Mouse (Mus musculus): ENCODE measurements around the gene Stk11. TPM values are rescaled to one million over a fixed set of nuclear protein-coding genes. Genes with fewer than 3 reads are reported as not detected.

The Stk11 gene
- polyA plus RNA-seq, 1 experiment from 2014 or later: 27.1 TPM

- Histone ChIP-seq H3K9ac (ENCODE audit: low read length) (peak overlapping the region; percentile 92), H3K4me2 (ENCODE audit: low read depth, severe bottlenecking) (peak overlapping the region; percentile 89), H3K27ac (replicated peaks; ENCODE audit: low read depth, low read length) (peak overlapping the region; percentile 64), H3K4me1 (ENCODE audit: control insufficient read depth, insufficient read depth, low read length) (peaks cover 14% of the 10 kb centered on the region), H3K36me3 (ENCODE audit: control insufficient read depth, insufficient read depth, low read length) (peaks cover 11% of the 10 kb centered on the region), H3K4me3 (ENCODE audit: low read depth, low read length) (peak overlapping the region; percentile 85), H3K9me3 (ENCODE audit: control insufficient read depth, low read length) (no peaks in the 10 kb centered on the region), H3K27me3 (ENCODE audit: control insufficient read depth, insufficient read depth, low read length) (no peaks in the 10 kb centered on the region)
- no peak for ATAC-seq (ENCODE audit: insufficient number of reproducible peaks, low FRiP score, low TSS enrichment, low read depth)
- DNase-seq (ENCODE audit: low spot score): no peak
- under 1% methylated on average over 63 of the region's 63 CpGs for WGBS
Observed at GRCm38 (mm10) chr10:80115944-80116335, 337 bp downstream of the Stk11 start.

- peaks cover 11% of the 10 kb centered on the region for H3K36me3 ChIP-seq (ENCODE audit: control insufficient read depth, insufficient read depth, low read length)
- ATAC-seq (ENCODE audit: insufficient number of reproducible peaks, low FRiP score, low TSS enrichment, low read depth) (no peak), DNase-seq (ENCODE audit: low spot score) (peak; percentile 50)
- H3K4me3 ChIP-seq (ENCODE audit: low read depth, low read length): peak overlapping the region; percentile 85
- peak overlapping the region; percentile 92 for H3K9ac ChIP-seq (ENCODE audit: low read length)
- under 1% methylated on average over 27 of the region's 27 CpGs for WGBS
- no peaks in the 10 kb centered on the region for H3K9me3 ChIP-seq (ENCODE audit: control insufficient read depth, low read length)
- H3K27ac ChIP-seq (replicated peaks; ENCODE audit: low read depth, low read length): no peak overlapping the region; the same call in 1 of the 2 replicates
- peak overlapping the region; percentile 89 for H3K4me2 ChIP-seq (ENCODE audit: low read depth, severe bottlenecking)
- H3K4me1 ChIP-seq (ENCODE audit: control insufficient read depth, insufficient read depth, low read length): peaks cover 14% of the 10 kb centered on the region
- no peaks in the 10 kb centered on the region for H3K27me3 ChIP-seq (ENCODE audit: control insufficient read depth, insufficient read depth, low read length)
Observed at GRCm38 (mm10) chr10:80116563-80116926, 942 bp downstream of the Stk11 start.

- H3K9me3 ChIP-seq (ENCODE audit: control insufficient read depth, low read length): no peaks in the 10 kb centered on the region
- 3% methylated on average over 30 of the region's 30 CpGs for WGBS
- ATAC-seq (ENCODE audit: insufficient number of reproducible peaks, low FRiP score, low TSS enrichment, low read depth) (no peak), DNase-seq (ENCODE audit: low spot score) (peak; percentile 38)
- H3K36me3 ChIP-seq (ENCODE audit: control insufficient read depth, insufficient read depth, low read length): peaks cover 17% of the 10 kb centered on the region
- H3K4me2 ChIP-seq (ENCODE audit: low read depth, severe bottlenecking): peak overlapping the region; percentile 89
- peaks cover 14% of the 10 kb centered on the region for H3K4me1 ChIP-seq (ENCODE audit: control insufficient read depth, insufficient read depth, low read length)
- H3K27ac ChIP-seq (replicated peaks; ENCODE audit: low read depth, low read length): no peak overlapping the region; the same call in 1 of the 2 replicates
- no peaks in the 10 kb centered on the region for H3K27me3 ChIP-seq (ENCODE audit: control insufficient read depth, insufficient read depth, low read length)
- H3K4me3 ChIP-seq (ENCODE audit: low read depth, low read length): peak overlapping the region; percentile 85
- peak overlapping the region; percentile 92 for H3K9ac ChIP-seq (ENCODE audit: low read length)
Observed at GRCm38 (mm10) chr10:80116927-80117691, 1.5 kb downstream of the Stk11 start.

- Histone ChIP-seq H3K27ac (replicated peaks; ENCODE audit: low read depth, low read length) (no peak overlapping the region), H3K27me3 (ENCODE audit: control insufficient read depth, insufficient read depth, low read length) (no peaks in the 10 kb centered on the region), H3K4me2 (ENCODE audit: low read depth, severe bottlenecking) (peak overlapping the region; percentile 89), H3K9me3 (ENCODE audit: control insufficient read depth, low read length) (no peaks in the 10 kb centered on the region), H3K4me1 (ENCODE audit: control insufficient read depth, insufficient read depth, low read length) (peaks cover 14% of the 10 kb centered on the region), H3K4me3 (ENCODE audit: low read depth, low read length) (peak overlapping the region; percentile 85), H3K9ac (ENCODE audit: low read length) (peak overlapping the region; percentile 92), H3K36me3 (ENCODE audit: control insufficient read depth, insufficient read depth, low read length) (peaks cover 17% of the 10 kb centered on the region)
- 55% methylated on average over 1 of the region's 1 CpGs for WGBS
- no peak for DNase-seq (ENCODE audit: low spot score)
- ATAC-seq (ENCODE audit: insufficient number of reproducible peaks, low FRiP score, low TSS enrichment, low read depth): no peak
Observed at GRCm38 (mm10) chr10:80117736-80118135, 2.1 kb downstream of the Stk11 start.

- Histone ChIP-seq H3K9me3 (ENCODE audit: control insufficient read depth, low read length) (no peaks in the 10 kb centered on the region), H3K9ac (ENCODE audit: low read length) (no peak overlapping the region; the same call in 1 of the 2 replicates), H3K27ac (replicated peaks; ENCODE audit: low read depth, low read length) (no peak overlapping the region), H3K36me3 (ENCODE audit: control insufficient read depth, insufficient read depth, low read length) (peaks cover 18% of the 10 kb centered on the region), H3K4me3 (ENCODE audit: low read depth, low read length) (no peak overlapping the region; the same call in 1 of the 2 replicates), H3K27me3 (ENCODE audit: control insufficient read depth, insufficient read depth, low read length) (no peaks in the 10 kb centered on the region), H3K4me2 (ENCODE audit: low read depth, severe bottlenecking) (peak overlapping the region; percentile 89), H3K4me1 (ENCODE audit: control insufficient read depth, insufficient read depth, low read length) (peaks cover 14% of the 10 kb centered on the region)
- WGBS: 86% methylated on average over 6 of the region's 6 CpGs
- ATAC-seq (ENCODE audit: insufficient number of reproducible peaks, low FRiP score, low TSS enrichment, low read depth) (no peak), DNase-seq (ENCODE audit: low spot score) (no peak)
Observed at GRCm38 (mm10) chr10:80118552-80118951, 2.9 kb downstream of the Stk11 start.

- Histone ChIP-seq H3K4me2 (ENCODE audit: low read depth, severe bottlenecking) (no peak overlapping the region), H3K9me3 (ENCODE audit: control insufficient read depth, low read length) (no peaks in the 10 kb centered on the region), H3K4me1 (ENCODE audit: control insufficient read depth, insufficient read depth, low read length) (peaks cover 14% of the 10 kb centered on the region), H3K27ac (replicated peaks; ENCODE audit: low read depth, low read length) (no peak overlapping the region), H3K36me3 (ENCODE audit: control insufficient read depth, insufficient read depth, low read length) (peaks cover 22% of the 10 kb centered on the region), H3K27me3 (ENCODE audit: control insufficient read depth, insufficient read depth, low read length) (no peaks in the 10 kb centered on the region), H3K4me3 (ENCODE audit: low read depth, low read length) (no peak overlapping the region), H3K9ac (ENCODE audit: low read length) (no peak overlapping the region)
- 91% methylated on average over 2 of the region's 2 CpGs for WGBS
- ATAC-seq (ENCODE audit: insufficient number of reproducible peaks, low FRiP score, low TSS enrichment, low read depth) (no peak), DNase-seq (ENCODE audit: low spot score) (no peak)
Observed at GRCm38 (mm10) chr10:80120146-80120545, 4.5 kb downstream of the Stk11 start.

- Histone ChIP-seq H3K27me3 (ENCODE audit: control insufficient read depth, insufficient read depth, low read length) (no peaks in the 10 kb centered on the region), H3K9ac (ENCODE audit: low read length) (no peak overlapping the region), H3K27ac (replicated peaks; ENCODE audit: low read depth, low read length) (no peak overlapping the region), H3K4me1 (ENCODE audit: control insufficient read depth, insufficient read depth, low read length) (peaks cover 14% of the 10 kb centered on the region), H3K4me3 (ENCODE audit: low read depth, low read length) (no peak overlapping the region), H3K36me3 (ENCODE audit: control insufficient read depth, insufficient read depth, low read length) (peaks cover 35% of the 10 kb centered on the region), H3K9me3 (ENCODE audit: control insufficient read depth, low read length) (no peaks in the 10 kb centered on the region), H3K4me2 (ENCODE audit: low read depth, severe bottlenecking) (no peak overlapping the region)
- ATAC-seq (ENCODE audit: insufficient number of reproducible peaks, low FRiP score, low TSS enrichment, low read depth) (no peak), DNase-seq (ENCODE audit: low spot score) (no peak)
- 94% methylated on average over 2 of the region's 2 CpGs for WGBS
Observed at GRCm38 (mm10) chr10:80121639-80122038, 6.0 kb downstream of the Stk11 start.

- no peak overlapping the region for H3K27ac ChIP-seq (replicated peaks; ENCODE audit: low read depth, low read length)
- no peak overlapping the region for H3K9ac ChIP-seq (ENCODE audit: low read length)
- WGBS: 88% methylated on average over 9 of the region's 9 CpGs
- H3K36me3 ChIP-seq (ENCODE audit: control insufficient read depth, insufficient read depth, low read length): peaks cover 48% of the 10 kb centered on the region
- no peak overlapping the region for H3K4me3 ChIP-seq (ENCODE audit: low read depth, low read length)
- H3K27me3 ChIP-seq (ENCODE audit: control insufficient read depth, insufficient read depth, low read length): no peaks in the 10 kb centered on the region
- H3K9me3 ChIP-seq (ENCODE audit: control insufficient read depth, low read length): no peaks in the 10 kb centered on the region
- H3K4me2 ChIP-seq (ENCODE audit: low read depth, severe bottlenecking): no peak overlapping the region
- DNase-seq (ENCODE audit: low spot score) (no peak), ATAC-seq (ENCODE audit: insufficient number of reproducible peaks, low FRiP score, low TSS enrichment, low read depth) (no peak)
- H3K4me1 ChIP-seq (ENCODE audit: control insufficient read depth, insufficient read depth, low read length): no peaks in the 10 kb centered on the region; the same call in 1 of the 2 replicates
Observed at GRCm38 (mm10) chr10:80123932-80124562, 8.4 kb downstream of the Stk11 start.

All from limb, embryonic 11.5 days (tissue).